Mouse (Mus musculus): Measurements from ENCODE around the gene Mypop.

The Mypop gene

GRCm38 (mm10) chr7:18990601-18991295 is at the start of gene Mypop:
TSS of gene Mypop (plus strand) at chr7:18991245.
- peak; percentile 99 for DNase-seq (ENCODE audit: low spot score)

DNA sequence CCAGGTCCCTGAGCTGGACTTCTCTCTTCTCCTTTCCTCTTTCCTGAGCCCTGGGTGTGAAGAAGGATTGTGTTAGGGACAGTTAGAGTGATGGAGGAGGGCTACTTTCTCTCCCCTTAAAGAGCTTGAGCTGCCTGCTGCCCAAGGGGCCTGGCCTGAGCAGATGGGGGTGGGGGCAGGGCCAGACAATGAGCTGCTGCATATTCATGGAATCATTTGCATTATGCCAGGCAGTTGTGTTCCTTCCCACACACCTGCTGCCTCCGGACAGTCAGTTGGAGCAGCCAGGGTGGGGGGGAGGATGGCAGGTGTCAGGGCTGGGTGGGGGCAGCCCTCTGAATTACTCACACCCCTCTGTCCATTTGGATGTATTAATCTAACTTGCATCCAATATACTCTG is 48.7 kb upstream of the Mypop start:
- DNase-seq (ENCODE audit: low spot score), result no peak

GRCm38 (mm10) chr7:18942815-18943214 is 48.2 kb upstream of the Mypop start:
- no peak for DNase-seq (ENCODE audit: low spot score)

GRCm38 (mm10) chr7:18948151-18948550 is 42.9 kb upstream of the Mypop start:
- no peak for DNase-seq (ENCODE audit: low spot score)

DNA sequence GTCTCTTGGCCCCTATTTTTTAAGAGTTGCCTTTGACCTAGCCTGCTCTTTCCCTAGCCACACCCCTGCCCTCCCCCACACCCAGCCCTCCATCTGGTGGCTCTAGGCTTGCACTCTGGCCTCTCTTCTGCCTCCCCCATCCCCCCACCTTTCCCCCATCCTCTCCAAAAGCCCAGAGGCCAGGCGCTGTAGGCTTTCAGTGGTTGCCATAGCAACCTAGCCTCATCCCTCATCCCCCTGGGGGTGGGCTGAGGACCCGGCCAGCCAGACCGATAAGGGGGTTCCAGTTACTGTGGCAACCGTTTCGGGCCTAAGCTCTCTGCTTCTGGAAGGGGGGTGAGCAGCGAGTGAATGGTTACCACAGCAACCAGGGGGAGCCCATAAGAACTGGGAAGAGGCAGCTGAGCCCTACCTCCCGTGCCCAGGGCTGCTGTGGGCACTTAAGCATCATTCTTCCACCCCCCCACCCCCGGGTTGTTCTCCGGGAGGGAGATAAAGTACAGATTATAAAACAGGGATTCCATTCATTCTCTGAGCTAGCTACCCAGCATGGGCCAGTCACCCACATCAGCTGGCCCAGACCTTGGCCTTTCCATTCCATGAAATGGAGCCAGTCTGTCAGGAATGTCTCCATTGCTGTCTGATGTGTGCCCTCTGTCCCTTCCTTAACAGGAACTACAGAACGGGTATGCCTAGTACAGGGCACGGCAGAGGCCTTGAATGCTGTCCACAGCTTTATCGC is 41.1 kb upstream of the Mypop start:
- no peak for DNase-seq (ENCODE audit: low spot score)

DNA sequence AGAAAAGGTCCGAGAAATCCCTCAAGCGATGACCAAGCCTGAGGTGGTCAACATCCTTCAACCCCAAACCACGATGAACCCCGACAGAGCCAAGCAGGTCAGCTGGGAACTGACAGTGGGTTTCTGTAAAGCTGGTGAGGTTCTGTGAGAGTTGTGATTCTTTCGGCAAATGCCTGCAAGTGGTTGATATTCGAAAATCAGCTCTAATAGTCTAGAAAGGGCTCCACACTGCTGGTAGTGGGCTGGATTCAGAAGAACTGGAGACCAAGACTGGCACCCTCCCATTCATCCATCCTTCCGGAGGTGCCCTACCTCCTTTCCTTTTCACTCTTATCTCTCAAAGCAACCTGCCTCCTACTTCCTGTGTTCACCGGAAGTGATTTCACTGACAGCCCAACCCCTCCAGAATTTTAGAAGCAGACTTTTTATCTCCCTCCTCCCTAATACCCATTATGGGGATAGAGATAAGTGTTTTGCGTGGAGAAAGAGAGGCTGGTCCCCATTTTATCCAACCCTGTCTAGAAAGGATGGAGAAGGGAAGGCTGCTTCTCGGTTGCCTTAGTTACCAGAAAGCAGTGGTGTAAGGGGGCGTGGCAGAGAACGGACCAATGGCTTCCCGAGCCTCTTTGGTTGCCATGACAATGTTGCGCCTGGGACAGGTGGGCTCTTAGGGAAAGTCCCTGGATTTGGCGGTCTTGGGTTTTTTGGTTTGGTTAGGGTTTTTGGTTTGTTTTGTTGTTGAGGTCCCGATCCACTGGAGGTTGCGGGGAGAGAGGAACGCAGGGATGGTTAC is 40.3 kb upstream of the Mypop start:
- DNase-seq (ENCODE audit: low spot score), result no peak

- DNase-seq (ENCODE audit: low spot score), result peak; percentile 60
Observed at GRCm38 (mm10) chr7:18951397-18951796, 39.6 kb upstream of the Mypop start.

DNA sequence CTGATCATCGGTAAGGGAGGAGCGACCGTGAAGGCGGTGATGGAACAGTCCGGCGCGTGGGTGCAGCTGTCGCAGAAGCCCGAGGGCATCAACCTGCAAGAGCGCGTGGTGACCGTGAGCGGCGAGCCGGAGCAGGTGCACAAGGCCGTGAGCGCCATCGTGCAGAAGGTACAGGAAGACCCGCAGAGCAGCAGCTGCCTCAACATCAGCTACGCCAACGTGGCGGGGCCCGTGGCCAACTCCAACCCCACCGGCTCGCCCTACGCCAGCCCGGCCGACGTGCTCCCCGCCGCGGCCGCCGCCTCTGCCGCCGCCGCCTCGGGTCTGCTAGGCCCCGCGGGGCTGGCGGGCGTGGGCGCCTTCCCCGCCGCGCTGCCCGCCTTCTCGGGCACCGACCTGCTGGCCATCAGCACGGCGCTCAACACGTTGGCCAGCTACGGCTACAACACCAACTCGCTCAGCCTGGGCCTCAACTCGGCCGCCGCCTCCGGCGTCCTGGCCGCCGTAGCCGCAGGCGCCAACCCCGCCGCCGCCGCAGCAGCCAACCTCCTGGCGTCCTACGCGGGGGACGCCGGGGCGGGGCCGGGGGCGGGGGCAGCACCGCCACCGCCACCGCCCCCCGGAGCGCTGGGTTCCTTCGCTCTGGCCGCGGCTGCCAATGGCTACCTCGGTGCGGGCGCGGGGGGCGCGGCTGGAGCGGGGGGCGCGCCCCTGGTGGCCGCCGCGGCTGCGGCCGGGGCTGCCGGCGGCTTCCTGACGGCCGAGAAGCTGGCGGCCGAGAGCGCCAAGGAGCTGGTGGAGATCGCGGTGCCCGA is 33.3 kb upstream of the Mypop start:
- peak; percentile 27 for DNase-seq (ENCODE audit: low spot score)

- no peak for DNase-seq (ENCODE audit: low spot score)
Observed at GRCm38 (mm10) chr7:18958384-18958766, 32.7 kb upstream of the Mypop start.

GRCm38 (mm10) chr7:18959446-18959845 is 31.6 kb upstream of the Mypop start:
- no peak for DNase-seq (ENCODE audit: low spot score)

- no peak for DNase-seq (ENCODE audit: low spot score)
Observed at GRCm38 (mm10) chr7:18962171-18962792, 28.8 kb upstream of the Mypop start.

DNA sequence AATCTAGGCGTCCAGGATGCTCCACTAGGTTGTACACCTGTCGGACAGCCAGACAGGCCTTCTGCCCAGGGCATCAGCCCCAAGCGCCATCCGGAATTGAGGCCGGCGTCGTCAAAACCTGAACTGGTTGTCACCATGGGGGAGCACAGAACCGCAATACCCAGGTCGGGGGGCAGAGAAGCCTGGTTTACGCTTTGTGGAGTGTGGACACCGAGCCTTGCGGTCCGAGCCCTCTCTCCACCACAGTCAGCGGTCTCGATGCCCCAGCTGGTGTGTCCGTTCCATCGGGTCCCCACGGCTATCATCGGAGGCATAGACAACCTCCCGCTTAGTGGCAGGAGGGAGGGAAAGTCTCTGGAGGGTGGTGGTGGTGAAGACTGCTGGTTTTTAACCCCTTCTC is 28.2 kb upstream of the Mypop start:
- DNase-seq (ENCODE audit: low spot score), result no peak

GRCm38 (mm10) chr7:18963294-18963843 is 27.7 kb upstream of the Mypop start:
- no peak for DNase-seq (ENCODE audit: low spot score)

DNA sequence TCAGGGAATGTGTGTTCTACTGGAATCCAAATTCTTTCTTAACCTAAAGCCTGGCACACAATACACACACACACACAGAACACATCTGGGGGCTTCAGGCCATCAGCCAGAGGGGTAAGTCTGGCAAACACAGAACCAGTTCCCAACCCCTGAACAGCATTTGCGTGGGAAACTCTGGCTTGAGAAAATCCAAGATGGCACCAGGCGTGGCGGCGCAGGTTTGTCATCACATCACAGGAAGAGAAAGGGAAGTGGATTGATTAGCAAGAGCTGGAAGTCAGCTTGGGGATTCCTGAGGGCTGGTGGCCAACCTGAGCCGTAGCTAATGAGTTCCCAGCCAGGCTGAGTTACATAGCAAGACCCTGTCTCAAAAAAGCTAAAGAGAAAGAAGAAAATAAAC is 25.7 kb upstream of the Mypop start:
- DNase-seq (ENCODE audit: low spot score), result no peak

DNA sequence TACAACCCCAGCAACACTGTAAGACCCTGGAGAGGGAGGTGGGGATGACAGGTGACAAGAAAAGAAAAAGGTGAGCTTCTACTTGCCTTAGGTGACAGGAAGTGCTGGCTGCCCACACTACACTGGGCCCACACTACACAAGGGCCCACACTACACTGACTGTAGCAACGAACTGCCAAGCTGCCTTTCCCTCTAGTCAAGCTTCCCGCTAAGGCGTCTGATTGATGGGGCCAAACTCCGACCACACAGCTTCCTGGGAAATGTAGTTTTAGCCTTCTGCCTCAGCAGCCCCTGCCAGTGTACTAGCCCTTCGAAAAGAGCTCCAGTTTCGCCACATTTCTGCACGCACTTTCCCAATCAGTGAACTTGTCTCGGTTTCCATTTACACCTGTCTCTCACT is 23.4 kb upstream of the Mypop start:
- DNase-seq (ENCODE audit: low spot score), result no peak

DNA sequence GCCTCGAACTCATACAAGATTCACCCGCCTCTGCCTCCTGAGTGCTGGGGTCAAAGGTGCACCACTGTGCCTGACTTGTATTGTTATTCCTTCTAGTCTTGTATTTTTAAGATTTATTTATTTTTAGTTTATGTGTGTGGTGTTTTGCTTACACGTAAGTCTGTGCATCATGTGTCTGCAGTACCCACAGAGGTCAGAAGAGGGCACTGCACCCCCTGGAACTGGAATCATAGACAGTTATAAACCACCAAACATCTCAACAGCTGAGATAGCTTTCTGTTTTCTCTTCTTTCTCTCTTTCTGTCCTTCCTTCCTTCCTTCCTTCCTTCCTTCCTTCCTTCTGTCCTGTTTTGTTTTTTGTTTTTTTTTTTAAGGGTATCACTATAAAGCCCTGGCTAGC is 20.1 kb upstream of the Mypop start:
- DNase-seq (ENCODE audit: low spot score), result no peak

DNA sequence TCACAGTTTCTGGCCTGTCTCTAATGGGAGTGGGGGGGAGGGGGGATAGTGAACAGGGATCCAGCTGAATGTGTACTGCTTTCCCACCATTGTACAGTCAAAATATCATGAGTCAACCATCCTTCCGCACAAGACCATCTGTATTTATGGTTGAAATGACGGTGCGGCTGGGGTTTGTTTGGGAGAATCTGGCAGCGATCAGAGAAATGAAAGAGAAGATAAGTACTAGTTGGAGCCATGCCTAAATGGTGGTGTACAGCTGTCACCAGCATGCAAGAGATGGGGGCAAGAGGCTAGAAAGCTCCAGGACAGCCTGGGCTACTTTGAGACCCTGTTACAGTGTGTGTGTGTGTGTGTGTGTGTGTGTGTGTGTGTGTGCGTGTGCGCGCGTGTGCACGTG is 12.7 kb upstream of the Mypop start:
- DNase-seq (ENCODE audit: low spot score), result no peak

DNA sequence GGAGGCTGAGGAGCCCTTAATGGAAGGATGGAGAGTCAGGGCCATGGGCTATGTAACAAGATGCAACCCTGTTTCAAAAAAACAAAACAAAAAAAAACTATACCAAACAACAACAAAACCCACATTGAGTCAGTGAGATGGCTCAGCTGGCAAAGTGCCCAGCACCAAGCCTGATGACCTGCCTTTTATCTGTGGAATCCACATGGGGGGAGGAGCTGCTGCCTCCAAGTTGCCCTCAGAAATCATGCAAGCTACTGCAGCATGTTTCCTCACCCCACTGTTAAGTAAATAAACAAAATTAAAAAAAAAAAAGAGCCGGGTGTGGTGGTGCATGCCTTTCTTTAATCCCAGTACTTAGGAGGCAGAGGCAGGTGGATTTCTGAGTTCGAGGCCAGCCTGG is 4.5 kb upstream of the Mypop start:
- no peak for DNase-seq (ENCODE audit: low spot score)

GRCm38 (mm10) chr7:18987100-18987499 is 3.9 kb upstream of the Mypop start, which contains the start of gene Nanos2:
TSS of gene Nanos2 (plus strand) at chr7:18987400.
- no peak for DNase-seq (ENCODE audit: low spot score)

GRCm38 (mm10) chr7:18987747-18988146 is 3.3 kb upstream of the Mypop start:
- DNase-seq (ENCODE audit: low spot score), result no peak

GRCm38 (mm10) chr7:18988780-18989179 is 2.3 kb upstream of the Mypop start:
- no peak for DNase-seq (ENCODE audit: low spot score)

All from urinary bladder, postnatal 25 days (tissue).